Mouse (Mus musculus): ENCODE measurements around the gene Nfat5. TPM values are rescaled to one million over a fixed set of nuclear protein-coding genes. Genes with fewer than 3 reads are reported as not detected.

Nfat5 gene
- polyA plus RNA-seq, 1 experiment: 65.0 TPM

DNA sequence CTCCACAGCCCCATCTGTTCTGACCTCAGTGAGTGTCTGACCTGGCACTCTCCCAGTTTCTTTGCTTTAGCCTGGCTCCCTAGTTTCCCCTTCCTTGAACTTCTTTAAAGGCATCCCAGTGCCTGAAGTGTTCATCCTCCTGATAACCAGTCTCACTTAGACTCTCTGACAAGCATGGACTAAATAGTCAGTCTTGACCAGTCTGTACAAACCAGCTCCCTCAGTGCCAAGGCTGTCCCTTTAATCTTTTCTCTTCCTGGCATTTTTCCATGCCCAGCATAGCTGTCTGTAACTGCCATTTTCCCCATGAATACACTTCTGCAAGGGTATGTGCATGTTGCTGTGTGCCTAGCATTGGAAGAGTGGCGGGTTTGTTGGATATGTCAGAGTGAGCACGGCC is 91.8 kb downstream of the Nfat5 start:
- Histone ChIP-seq H3K27ac (ENCODE audit: insufficient read depth, low read length) (no peak overlapping the region), H3K4me3 (ENCODE audit: low read depth, low read length) (no peak overlapping the region), H3K4me1 (ENCODE audit: control insufficient read depth, insufficient read depth, low read length) (no peaks in the 10 kb centered on the region), H3K9me3 (replicated peaks; ENCODE audit: control insufficient read depth, insufficient read depth, low read length, poor library complexity, severe bottlenecking) (no peaks in the 10 kb centered on the region), H3K27me3 (ENCODE audit: control insufficient read depth, insufficient read depth, low read length, poor library complexity, severe bottlenecking) (no peaks in the 10 kb centered on the region), H3K36me3 (ENCODE audit: control insufficient read depth, insufficient read depth, low read length, poor library complexity, severe bottlenecking) (no peaks in the 10 kb centered on the region), H3K9ac (ENCODE audit: low read depth, poor library complexity, severe bottlenecking) (no peak overlapping the region)
- TF ChIP-seq POLR2A (IDR thresholded peaks at IDR 0.05; ENCODE audit: insufficient read depth, low read length): no peak
- no peak for TF ChIP-seq EP300 (IDR thresholded peaks at IDR 0.05; ENCODE audit: insufficient read depth, low read depth, low read length)
- no peak for TF ChIP-seq CTCF (IDR thresholded peaks at IDR 0.05; ENCODE audit: low read depth, low read length)

DNA sequence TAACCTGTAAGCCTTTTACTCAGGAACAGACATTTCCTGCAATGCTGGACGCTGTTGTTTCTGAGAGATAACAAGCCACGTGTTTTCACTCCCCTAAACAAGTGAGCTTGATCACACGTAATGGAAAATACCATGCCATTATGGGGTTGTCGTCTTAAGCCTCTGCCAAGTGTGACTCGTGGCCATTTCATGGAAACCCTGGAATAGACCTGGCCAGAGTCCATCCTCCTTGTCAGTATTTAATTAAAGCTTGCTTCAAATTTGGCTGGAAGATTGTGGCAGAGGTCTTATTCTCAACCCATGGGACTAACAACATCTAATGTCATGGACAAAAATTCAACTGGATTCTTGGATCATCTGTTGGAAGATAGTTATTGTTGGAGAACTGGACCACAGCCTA is 92.9 kb downstream of the Nfat5 start:
- Histone ChIP-seq H3K27ac (ENCODE audit: insufficient read depth, low read length) (no peak overlapping the region), H3K9ac (ENCODE audit: low read depth, poor library complexity, severe bottlenecking) (no peak overlapping the region)
- TF ChIP-seq EP300 (IDR thresholded peaks at IDR 0.05; ENCODE audit: insufficient read depth, low read depth, low read length): no peak
- TF ChIP-seq POLR2A (IDR thresholded peaks at IDR 0.05; ENCODE audit: insufficient read depth, low read length): no peak
- TF ChIP-seq CTCF (IDR thresholded peaks at IDR 0.05; ENCODE audit: low read depth, low read length): no peak

DNA sequence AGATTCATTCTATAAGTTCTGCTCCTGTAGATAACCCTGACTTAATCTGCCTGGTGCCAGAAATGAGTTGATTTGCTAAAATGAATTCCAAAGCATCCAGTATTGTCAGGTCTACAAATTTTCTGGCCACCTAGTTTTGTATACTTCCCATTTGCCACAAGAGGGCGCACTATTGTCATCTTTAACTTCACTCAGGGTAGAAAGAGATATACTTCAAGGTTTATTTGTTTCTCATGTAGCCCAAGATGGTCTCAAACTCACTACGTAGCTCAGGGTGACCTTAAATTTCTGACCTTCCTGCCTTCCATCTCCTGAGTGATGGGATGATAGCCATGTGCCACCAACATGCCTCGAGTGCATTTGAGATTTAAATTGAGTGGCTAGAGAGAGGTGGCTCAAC is 93.4 kb downstream of the Nfat5 start:
- TF ChIP-seq EP300 (IDR thresholded peaks at IDR 0.05; ENCODE audit: insufficient read depth, low read depth, low read length): no peak
- TF ChIP-seq CTCF (IDR thresholded peaks at IDR 0.05; ENCODE audit: low read depth, low read length): peak; percentile 27
- H3K36me3 ChIP-seq (ENCODE audit: control insufficient read depth, insufficient read depth, low read length, poor library complexity, severe bottlenecking): no peaks in the 10 kb centered on the region
- no peaks in the 10 kb centered on the region for H3K27me3 ChIP-seq (ENCODE audit: control insufficient read depth, insufficient read depth, low read length, poor library complexity, severe bottlenecking)
- no peak overlapping the region for H3K9ac ChIP-seq (ENCODE audit: low read depth, poor library complexity, severe bottlenecking)
- H3K9me3 ChIP-seq (replicated peaks; ENCODE audit: control insufficient read depth, insufficient read depth, low read length, poor library complexity, severe bottlenecking): no peaks in the 10 kb centered on the region
- no peak overlapping the region for H3K4me3 ChIP-seq (ENCODE audit: low read depth, low read length)
- H3K4me1 ChIP-seq (ENCODE audit: control insufficient read depth, insufficient read depth, low read length): no peaks in the 10 kb centered on the region
- H3K27ac ChIP-seq (ENCODE audit: insufficient read depth, low read length): no peak overlapping the region

More for the DNA sequence above, 92.9 kb downstream of the Nfat5 start:
- H3K36me3 ChIP-seq (ENCODE audit: control insufficient read depth, insufficient read depth, low read length, poor library complexity, severe bottlenecking): no peaks in the 10 kb centered on the region
- H3K9me3 ChIP-seq (replicated peaks; ENCODE audit: control insufficient read depth, insufficient read depth, low read length, poor library complexity, severe bottlenecking): no peaks in the 10 kb centered on the region
- H3K4me1 ChIP-seq (ENCODE audit: control insufficient read depth, insufficient read depth, low read length): no peaks in the 10 kb centered on the region
- H3K4me3 ChIP-seq (ENCODE audit: low read depth, low read length): no peak overlapping the region
- H3K27me3 ChIP-seq (ENCODE audit: control insufficient read depth, insufficient read depth, low read length, poor library complexity, severe bottlenecking): no peaks in the 10 kb centered on the region

DNA sequence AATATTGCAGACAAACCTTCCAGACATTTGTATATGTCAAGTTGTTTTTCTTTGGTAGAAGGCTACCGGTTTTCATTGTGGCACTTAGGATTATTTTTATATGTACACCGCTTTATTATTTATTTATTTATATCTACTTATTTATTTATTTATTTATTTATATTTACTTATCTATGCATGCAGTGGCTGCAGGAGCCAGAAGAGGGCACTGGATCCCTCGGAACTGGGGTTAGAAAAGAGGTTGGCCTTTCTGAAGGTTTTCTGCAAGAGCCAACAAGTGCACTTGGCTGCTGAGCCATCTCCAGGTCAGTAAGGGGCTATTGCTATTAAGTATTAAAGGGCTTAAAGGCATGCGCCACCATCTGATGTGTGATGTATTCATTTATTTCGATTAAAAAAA is 94.6 kb downstream of the Nfat5 start:
- no peaks in the 10 kb centered on the region for H3K9me3 ChIP-seq (replicated peaks; ENCODE audit: control insufficient read depth, insufficient read depth, low read length, poor library complexity, severe bottlenecking)
- no peaks in the 10 kb centered on the region for H3K36me3 ChIP-seq (ENCODE audit: control insufficient read depth, insufficient read depth, low read length, poor library complexity, severe bottlenecking)
- no peak overlapping the region for H3K9ac ChIP-seq (ENCODE audit: low read depth, poor library complexity, severe bottlenecking)
- no peak overlapping the region for H3K4me3 ChIP-seq (ENCODE audit: low read depth, low read length)
- no peaks in the 10 kb centered on the region for H3K27me3 ChIP-seq (ENCODE audit: control insufficient read depth, insufficient read depth, low read length, poor library complexity, severe bottlenecking)
- H3K4me1 ChIP-seq (ENCODE audit: control insufficient read depth, insufficient read depth, low read length): no peaks in the 10 kb centered on the region
- no peak overlapping the region for H3K27ac ChIP-seq (ENCODE audit: insufficient read depth, low read length)
- no peak for TF ChIP-seq EP300 (IDR thresholded peaks at IDR 0.05; ENCODE audit: insufficient read depth, low read depth, low read length)
- TF ChIP-seq CTCF (IDR thresholded peaks at IDR 0.05; ENCODE audit: low read depth, low read length): peak; percentile 51

DNA sequence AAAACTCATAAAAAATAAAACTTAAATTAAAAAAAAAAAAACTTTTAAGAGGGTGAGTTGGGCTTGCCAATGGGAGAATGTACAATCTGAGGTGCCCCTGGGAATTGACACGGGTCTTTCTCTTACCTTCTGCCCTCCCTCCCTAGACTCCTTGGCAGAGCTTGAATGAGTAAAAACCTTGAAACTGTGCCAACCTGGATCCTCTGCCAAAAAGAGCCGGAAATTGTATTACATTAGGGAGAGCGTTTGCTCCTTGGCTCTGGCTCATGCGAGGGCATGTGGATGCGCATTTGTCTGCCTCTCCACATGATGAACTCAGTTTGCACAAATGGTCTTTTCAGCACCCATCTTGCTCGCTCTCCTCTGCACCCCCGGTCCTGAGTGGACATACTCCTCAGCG is 96.3 kb downstream of the Nfat5 start:
- Histone ChIP-seq H3K27me3 (ENCODE audit: control insufficient read depth, insufficient read depth, low read length, poor library complexity, severe bottlenecking) (no peaks in the 10 kb centered on the region), H3K9me3 (replicated peaks; ENCODE audit: control insufficient read depth, insufficient read depth, low read length, poor library complexity, severe bottlenecking) (no peaks in the 10 kb centered on the region), H3K4me3 (ENCODE audit: low read depth, low read length) (no peak overlapping the region), H3K4me1 (ENCODE audit: control insufficient read depth, insufficient read depth, low read length) (no peaks in the 10 kb centered on the region), H3K9ac (ENCODE audit: low read depth, poor library complexity, severe bottlenecking) (no peak overlapping the region), H3K27ac (ENCODE audit: insufficient read depth, low read length) (no peak overlapping the region), H3K36me3 (ENCODE audit: control insufficient read depth, insufficient read depth, low read length, poor library complexity, severe bottlenecking) (no peaks in the 10 kb centered on the region)
- TF ChIP-seq CTCF (IDR thresholded peaks at IDR 0.05; ENCODE audit: low read depth, low read length): no peak
- TF ChIP-seq POLR2A (IDR thresholded peaks at IDR 0.05; ENCODE audit: insufficient read depth, low read length): no peak
- no peak for TF ChIP-seq EP300 (IDR thresholded peaks at IDR 0.05; ENCODE audit: insufficient read depth, low read depth, low read length)

DNA sequence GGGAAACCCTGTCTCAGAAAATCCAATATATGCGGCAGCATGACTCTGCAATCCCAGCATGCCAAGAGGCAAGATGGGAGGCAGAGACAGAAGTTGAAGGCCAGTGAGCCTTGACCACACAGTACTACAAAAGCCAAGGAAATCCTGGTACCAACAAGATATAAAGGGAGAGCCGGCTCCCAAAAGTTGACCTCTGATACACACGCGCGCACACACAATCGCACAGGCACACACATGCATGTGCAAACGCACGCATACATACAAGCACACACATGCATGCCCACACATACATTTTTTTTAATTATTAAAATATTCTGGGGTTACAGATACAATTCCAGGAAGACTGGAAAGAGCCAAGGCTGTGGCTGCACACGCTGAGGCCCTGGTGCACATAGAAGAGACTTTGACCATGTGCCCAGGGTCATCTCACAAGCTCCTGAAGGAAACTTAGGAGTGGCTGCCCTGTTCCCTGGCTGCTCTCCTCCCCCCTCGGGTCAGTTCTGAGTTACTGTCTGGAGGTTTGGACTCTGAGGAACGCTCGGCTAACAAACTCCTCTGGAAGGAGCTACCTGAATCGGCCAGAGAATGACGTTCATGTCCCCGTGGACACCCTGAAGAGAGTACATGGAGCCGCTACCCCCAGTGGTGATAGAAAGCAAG is 97.3 kb downstream of the Nfat5 start:
- no peaks in the 10 kb centered on the region for H3K36me3 ChIP-seq (ENCODE audit: control insufficient read depth, insufficient read depth, low read length, poor library complexity, severe bottlenecking)
- H3K9ac ChIP-seq (ENCODE audit: low read depth, poor library complexity, severe bottlenecking): no peak overlapping the region
- H3K27me3 ChIP-seq (ENCODE audit: control insufficient read depth, insufficient read depth, low read length, poor library complexity, severe bottlenecking): no peaks in the 10 kb centered on the region
- TF ChIP-seq EP300 (IDR thresholded peaks at IDR 0.05; ENCODE audit: insufficient read depth, low read depth, low read length) (no peak), POLR2A (IDR thresholded peaks at IDR 0.05; ENCODE audit: insufficient read depth, low read length) (no peak)
- no peak overlapping the region for H3K4me3 ChIP-seq (ENCODE audit: low read depth, low read length)
- no peaks in the 10 kb centered on the region for H3K4me1 ChIP-seq (ENCODE audit: control insufficient read depth, insufficient read depth, low read length)
- no peaks in the 10 kb centered on the region for H3K9me3 ChIP-seq (replicated peaks; ENCODE audit: control insufficient read depth, insufficient read depth, low read length, poor library complexity, severe bottlenecking)
- H3K27ac ChIP-seq (ENCODE audit: insufficient read depth, low read length): no peak overlapping the region

Measured in ES-Bruce4 (cell line).